Mouse (Mus musculus) layer of hippocampus, postnatal 14 days (tissue): Measurements from ENCODE around the gene Hoxb8. TPM values are rescaled to one million over a fixed set of nuclear protein-coding genes. Genes with fewer than 3 reads are reported as not detected.

Experiments used
- DNase-seq, 2 experiments: peaks; one replicate each; pipeline ENCODE4 v3.0.0; 2021 to 2022; ENCODE audit warnings: low spot score in 2 of 2, mixed read lengths in 1 of 2
- total RNA-seq, 2 experiments: library from RNA; stranded (reverse); gene quantifications; 2 replicates each; pipeline ENCODE4 v1.2.3; 2021

Hoxb8 gene
- total RNA-seq, 2 experiments from 2014 or later, result not detected

- no peak for DNase-seq
Measured at GRCm38 (mm10) chr11:96311520-96312417, 30.1 kb downstream of the Hoxb8 start.

- DNase-seq, result no peak
Measured at GRCm38 (mm10) chr11:96313134-96313533, 31.4 kb downstream of the Hoxb8 start.

- DNase-seq, result no peak
Measured at GRCm38 (mm10) chr11:96313806-96314428, 32.2 kb downstream of the Hoxb8 start.

GRCm38 (mm10) chr11:96314671-96315343 is 33.1 kb downstream of the Hoxb8 start:
- no peak for DNase-seq

GRCm38 (mm10) chr11:96315344-96315681 is 33.6 kb downstream of the Hoxb8 start:
- no peak for DNase-seq

DNA sequence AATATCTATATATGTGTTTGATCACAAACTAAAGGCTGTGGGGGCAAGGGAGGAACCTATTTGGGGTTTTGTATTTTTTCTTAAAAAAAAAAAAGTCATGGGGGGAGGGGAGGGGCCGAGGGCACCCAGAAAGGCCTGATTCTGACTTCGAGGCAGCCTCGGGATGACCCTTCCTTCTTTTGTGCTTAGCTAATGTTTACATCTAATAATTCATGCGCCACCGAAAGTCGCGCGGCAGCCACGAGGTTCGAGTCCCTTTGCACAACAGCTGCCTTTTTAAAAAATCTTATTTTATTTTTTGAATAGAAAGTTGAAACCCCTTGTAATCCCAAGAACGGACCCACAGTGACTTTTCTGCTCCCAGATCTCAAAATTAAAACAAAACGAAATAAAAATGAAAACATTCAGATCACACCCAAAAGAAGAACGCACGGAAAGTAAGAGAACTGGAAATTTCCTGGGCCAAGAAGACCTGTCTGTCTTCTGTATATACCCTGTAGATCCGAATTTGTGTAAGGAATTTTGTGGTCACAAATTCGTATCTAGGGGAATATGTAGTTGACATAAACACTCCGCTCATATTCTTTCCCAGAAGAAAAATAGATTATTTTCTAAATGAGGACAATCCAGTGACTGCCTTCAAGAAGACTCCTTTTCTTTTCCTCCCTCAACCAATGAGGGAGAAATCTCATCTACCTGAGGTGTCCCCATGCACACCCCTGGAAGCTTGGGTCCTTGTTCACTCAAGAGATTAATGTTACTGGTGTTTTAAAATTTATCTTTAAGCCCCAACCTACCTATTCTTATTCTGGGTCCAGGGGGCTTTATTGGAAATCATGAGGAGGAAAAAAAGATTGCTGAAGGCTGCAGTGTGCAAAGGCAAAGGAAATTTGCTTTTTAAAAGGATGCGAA is 35.2 kb downstream of the Hoxb8 start:
- no peak for DNase-seq

DNA sequence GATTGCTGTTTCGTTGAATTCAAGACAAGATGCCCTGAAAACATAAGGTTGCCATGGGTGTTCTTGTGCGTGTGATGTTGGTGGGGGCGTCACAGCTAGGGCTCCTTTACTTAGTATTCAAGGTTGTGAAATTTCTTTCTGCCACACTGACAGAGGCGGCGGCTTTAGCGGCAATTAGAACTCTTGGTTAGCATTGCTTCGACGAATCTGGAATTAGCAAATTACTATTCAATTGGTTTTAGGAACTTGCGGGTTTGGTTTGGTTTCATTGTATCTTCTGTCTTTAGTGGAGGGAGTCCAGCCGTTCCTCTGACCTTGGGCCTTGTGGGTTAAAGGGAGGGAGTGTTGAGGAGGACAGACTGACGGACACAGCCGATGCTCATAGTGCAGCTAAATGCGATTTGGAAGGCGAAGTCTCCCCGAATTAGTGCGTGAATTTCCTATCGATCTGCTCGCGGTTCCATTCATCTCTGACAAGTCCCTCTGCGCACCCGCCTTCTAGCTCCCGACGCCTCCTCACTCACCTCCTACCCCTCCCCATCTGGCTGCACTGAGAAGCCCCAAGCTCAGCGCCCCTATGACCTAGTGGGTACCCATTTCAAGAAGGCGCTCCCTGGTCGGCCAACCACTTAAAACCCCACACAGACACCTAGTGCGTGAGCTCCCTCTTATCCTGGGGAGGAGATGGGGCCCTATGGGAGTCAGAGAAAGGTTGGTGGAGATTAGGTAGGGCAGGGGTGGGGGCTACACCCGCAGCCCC is 36.1 kb downstream of the Hoxb8 start, which contains the start of gene Hoxb4:
Gene Hoxb4, plus strand, starts transcription at position 660 of the 760 bp plus-strand sequence.
- DNase-seq, result no peak

GRCm38 (mm10) chr11:96318368-96319070 is 36.8 kb downstream of the Hoxb8 start:
- no peak for DNase-seq

GRCm38 (mm10) chr11:96319071-96319902 is 37.6 kb downstream of the Hoxb8 start:
- DNase-seq, result no peak

DNA sequence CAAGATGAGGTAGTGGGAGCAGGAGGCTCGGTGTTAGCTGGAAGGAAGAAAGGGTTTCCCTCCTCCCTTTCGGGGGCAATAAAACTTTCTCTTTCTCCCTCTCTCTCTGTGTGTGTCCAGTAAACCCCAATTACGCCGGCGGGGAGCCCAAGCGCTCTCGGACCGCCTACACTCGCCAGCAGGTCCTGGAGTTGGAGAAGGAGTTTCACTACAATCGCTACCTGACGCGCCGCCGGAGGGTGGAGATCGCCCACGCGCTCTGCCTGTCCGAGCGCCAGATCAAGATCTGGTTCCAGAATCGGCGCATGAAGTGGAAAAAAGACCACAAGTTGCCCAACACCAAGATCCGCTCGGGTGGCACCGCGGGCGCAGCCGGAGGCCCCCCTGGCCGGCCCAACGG is 38.2 kb downstream of the Hoxb8 start:
- DNase-seq, result no peak

GRCm38 (mm10) chr11:96320688-96321087 is 39.0 kb downstream of the Hoxb8 start:
- no peak for DNase-seq

DNA sequence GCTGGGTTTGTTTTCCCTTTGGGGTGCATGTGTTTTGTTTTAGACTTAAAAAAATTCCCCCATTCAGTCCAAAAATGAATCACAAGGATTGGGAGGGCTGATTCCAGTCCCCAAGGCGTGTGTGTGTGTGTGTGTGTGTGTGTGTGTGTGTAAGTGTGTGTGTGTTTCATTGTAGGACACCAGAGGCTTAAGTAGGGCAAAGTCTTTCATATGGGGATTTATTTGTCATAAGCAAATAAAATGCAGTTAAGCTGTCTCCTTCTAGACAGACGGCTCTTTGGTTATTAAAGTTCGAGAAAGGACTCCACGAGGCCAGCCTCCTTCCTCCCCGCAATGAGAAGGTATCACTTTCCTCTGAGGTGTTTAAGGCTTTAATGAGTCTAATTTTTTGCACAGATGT is 40.1 kb downstream of the Hoxb8 start:
- DNase-seq, result no peak

DNA sequence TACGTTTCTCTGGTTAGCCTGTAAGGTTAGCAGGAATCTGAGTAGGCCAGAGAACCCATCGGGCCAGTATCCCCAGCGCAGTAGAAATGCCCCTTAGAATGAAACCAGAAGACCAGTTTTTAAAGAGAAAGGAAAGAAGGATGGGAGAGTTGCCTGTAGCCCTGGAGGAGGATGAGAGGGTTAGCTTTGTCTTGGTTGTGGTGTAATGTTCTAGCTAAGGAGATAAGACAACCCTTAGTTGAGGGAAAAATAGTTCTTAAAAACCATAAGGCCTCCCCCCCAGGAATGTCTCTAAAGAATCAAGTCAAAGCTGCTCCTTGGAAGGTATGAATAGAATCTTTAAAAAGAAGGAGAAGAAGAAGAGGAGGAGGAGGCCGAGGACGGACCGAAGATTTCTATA is 41.0 kb downstream of the Hoxb8 start:
- DNase-seq, result no peak

DNA sequence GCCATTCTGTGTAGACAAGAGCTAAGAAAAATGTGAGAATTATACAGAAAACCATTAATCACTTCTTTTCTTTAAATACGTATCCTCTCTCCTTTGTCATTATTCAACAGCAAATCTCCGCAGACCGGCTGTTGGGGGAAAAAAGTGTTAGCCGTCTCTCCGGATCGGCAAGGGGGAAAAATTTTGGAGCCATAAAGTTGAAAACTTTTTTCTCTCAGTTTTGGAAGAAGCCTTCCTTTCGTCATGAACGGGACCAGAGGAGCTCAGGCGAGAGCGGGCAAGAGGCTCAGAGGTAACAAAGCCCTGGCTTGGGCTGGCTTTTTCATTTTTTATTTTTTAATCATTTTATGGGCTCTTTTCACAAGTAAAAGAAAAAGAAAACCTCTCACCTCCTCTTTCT is 41.4 kb downstream of the Hoxb8 start, which contains the start of gene Hoxb3:
Gene Hoxb3, plus strand, starts transcription at position 173 of the 400 bp plus-strand sequence.
- no peak for DNase-seq

DNA sequence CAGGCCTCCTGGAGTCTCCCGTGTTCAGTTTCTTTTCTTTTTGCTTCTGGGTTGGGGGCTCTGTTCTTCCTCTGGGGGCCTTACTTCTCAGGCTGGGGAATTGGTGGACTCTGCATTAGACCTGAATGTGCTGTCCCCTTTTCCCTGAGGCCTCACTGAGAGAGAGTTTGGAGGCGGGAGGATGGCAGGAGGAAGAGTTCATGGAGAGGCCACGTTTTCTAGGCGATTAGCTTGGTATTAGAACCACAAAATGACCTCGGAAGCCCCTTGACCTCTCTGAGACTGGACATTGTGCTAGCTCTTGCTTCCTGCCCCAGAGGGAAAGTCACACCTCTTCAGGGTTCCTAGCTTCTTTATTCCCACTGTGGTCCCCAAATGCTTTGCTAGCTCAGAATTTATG is 42.4 kb downstream of the Hoxb8 start:
- DNase-seq, result no peak

- DNase-seq, result no peak
Measured at GRCm38 (mm10) chr11:96324965-96325364, 43.3 kb downstream of the Hoxb8 start.

GRCm38 (mm10) chr11:96325747-96326212 is 44.1 kb downstream of the Hoxb8 start:
- no peak for DNase-seq

DNA sequence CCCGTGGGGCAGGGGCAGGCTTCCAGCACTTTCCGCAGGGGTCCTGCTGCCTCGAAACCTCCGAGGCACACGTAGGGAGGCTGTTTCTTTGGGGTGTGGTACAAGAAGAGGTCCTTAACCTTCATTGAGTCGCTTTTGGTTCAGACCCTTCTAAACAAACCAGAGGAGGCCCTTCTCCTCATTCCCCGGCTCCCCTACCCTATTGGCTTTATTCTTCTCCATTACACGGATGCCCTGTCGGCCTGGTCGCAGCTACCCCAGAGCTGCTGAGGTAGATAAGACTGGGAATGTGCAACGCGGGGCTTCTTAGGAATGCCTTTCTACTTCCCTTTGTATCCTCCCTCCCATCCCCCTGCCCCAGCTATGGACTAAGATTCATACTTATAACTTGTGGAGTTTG is 45.0 kb downstream of the Hoxb8 start:
- DNase-seq, result no peak
